Mouse (Mus musculus) midbrain, embryonic 16.5 days (tissue): ENCODE measurements at regions not wholly inside any gene's neighbourhood (a gene's known extent, or its start where the extent isn't known, plus 50 kb on each side); places are given as distances from the start of the nearest gene placed in this dataset.

ENCODE experiments used
- ATAC-seq: fragments of 200-750 bp; cut with Nextera tagmentation; 2 replicates; pipeline ENCODE4 v1.8.0; 2017; ENCODE audit warnings: moderate TSS enrichment
- H3K27ac ChIP-seq: fragments of 300-500 bp; sonication (generic); 2 replicates; pipeline ENCODE4 v1.5.1; 2014; ENCODE audit warnings: mild to moderate bottlenecking, low read length, mixed read lengths
- H3K27me3 ChIP-seq: fragments of 300-500 bp; sonication (generic); 2 replicates; pipeline ENCODE4 v1.6.1; 2014; ENCODE audit warnings: low read depth, low read length, mixed read lengths; ENCODE audit not compliant: control insufficient read depth, insufficient read depth
- H3K36me3 ChIP-seq: fragments of 300-500 bp; sonication (generic); 2 replicates; pipeline ENCODE4 v1.6.1; 2014; ENCODE audit warnings: mild to moderate bottlenecking, low read length, moderate library complexity, mixed read lengths; ENCODE audit not compliant: control insufficient read depth, insufficient read depth
- H3K4me1 ChIP-seq: fragments of 300-500 bp; sonication (generic); 2 replicates; pipeline ENCODE4 v1.6.1; 2014; ENCODE audit warnings: mild to moderate bottlenecking, low read length, mixed read lengths; ENCODE audit not compliant: control insufficient read depth, insufficient read depth
- H3K4me2 ChIP-seq: fragments of 300-500 bp; sonication (generic); 2 replicates; pipeline ENCODE4 v1.6.1; 2014; ENCODE audit warnings: mild to moderate bottlenecking, low read length, mixed read lengths
- H3K4me3 ChIP-seq: fragments of 300-500 bp; sonication (generic); 2 replicates; pipeline ENCODE4 v1.5.1; 2014; ENCODE audit warnings: low read depth, mild to moderate bottlenecking, low read length, moderate library complexity, mixed read lengths
- H3K9ac ChIP-seq: fragments of 300-500 bp; sonication (generic); 2 replicates; pipeline ENCODE4 v1.6.1; 2014; ENCODE audit warnings: low read depth, low read length, mixed read lengths
- H3K9me3 ChIP-seq: fragments of 300-500 bp; sonication (generic); replicated peaks from 2 replicates; pipeline ENCODE4 v1.6.1; 2014; ENCODE audit warnings: mild to moderate bottlenecking, low read length, mixed read lengths; ENCODE audit not compliant: control insufficient read depth, poor library complexity, severe bottlenecking
- WGBS: fragments of 180-500 bp; shearing (Covaris S2); extraction: QIAGEN DNeasy Blood & Tissue Kit; methylation state at CpG from one replicate; pipeline ENCODE4 v1.1.7; 2014; 5-methylcytosine and 5-hydroxymethylcytosine counted together

DNA sequence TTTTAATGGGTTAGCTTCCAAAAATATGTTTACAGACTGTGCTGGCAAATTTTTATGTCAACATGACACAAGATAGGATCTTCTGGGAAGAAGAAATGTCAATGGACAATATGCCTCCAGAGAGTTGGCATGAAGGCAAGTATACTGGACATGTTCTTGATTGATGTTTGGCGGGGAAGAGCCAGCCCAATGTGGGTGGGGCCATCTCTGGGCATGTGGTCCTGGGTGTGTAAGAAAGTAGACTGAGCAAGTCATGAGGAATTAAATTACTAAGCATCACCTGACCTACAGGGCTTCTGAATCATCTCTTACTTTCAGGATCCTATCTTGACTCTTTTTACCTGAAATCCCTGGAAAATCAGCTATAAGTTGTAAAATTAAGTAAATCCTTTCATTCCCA is 525.0 kb upstream of the Grm7 start:
- H3K27me3 ChIP-seq, result no peaks in the 10 kb centered on the region; the same call in 1 of the 2 replicates
- H3K9me3 ChIP-seq, result 0 out of 2 replicates have a peak, but pooled peaks cover 3% of the 10 kb centered on the region
- no peak overlapping the region for H3K4me2 ChIP-seq
- H3K4me1 ChIP-seq, result no peaks in the 10 kb centered on the region
- 88% methylated on average over 1 of the region's 1 CpGs for WGBS
- no peak for ATAC-seq
- no peak overlapping the region for H3K4me3 ChIP-seq
- H3K27ac ChIP-seq, result no peak overlapping the region
- H3K36me3 ChIP-seq, result no peaks in the 10 kb centered on the region
- H3K9ac ChIP-seq, result no peak overlapping the region

DNA sequence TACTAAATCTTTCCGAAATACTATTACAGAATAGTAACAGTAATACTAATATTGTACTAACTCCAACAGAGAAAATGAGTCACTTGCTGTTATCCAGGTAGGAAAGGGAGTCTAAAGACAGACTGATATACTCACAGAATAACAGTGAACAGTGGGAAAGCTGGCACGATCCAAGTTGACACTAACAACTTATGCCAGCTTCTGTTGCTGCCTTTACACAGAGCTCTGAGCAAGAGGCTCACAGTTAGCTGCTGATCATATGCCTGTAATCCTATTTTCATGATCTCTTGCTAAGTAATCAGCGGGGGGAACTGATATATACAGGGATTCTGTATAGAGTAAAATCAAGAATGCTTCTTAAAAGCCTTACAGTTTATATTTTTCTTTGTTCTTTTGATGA is 513.1 kb upstream of the Grm7 start:
- H3K36me3 ChIP-seq, result no peaks in the 10 kb centered on the region
- no peaks in the 10 kb centered on the region for H3K9me3 ChIP-seq
- no peak overlapping the region for H3K9ac ChIP-seq
- H3K4me1 ChIP-seq, result no peaks in the 10 kb centered on the region
- H3K27me3 ChIP-seq, result no peaks in the 10 kb centered on the region
- WGBS, result 59% methylated on average over 3 of the region's 3 CpGs
- ATAC-seq, result no peak
- H3K4me2 ChIP-seq, result no peak overlapping the region
- H3K4me3 ChIP-seq, result no peak overlapping the region
- H3K27ac ChIP-seq, result no peak overlapping the region

DNA sequence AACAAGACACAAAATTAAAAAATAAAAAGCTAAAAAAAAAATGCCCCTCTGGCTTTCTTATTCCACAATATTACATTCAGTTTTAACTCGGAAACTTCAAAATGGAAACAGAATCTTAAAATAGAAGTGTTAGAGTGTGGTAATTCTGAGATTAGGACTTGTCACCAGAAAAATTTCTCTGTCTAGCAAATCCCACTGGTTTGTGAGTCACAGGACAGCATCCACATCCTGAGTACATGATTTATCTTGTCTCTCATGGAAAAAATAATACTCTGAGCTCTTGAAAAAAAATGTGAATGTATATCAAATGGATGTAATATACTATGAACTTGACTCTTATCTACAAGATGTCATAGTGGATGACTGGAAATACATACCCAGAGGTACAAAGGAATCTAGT is 511.8 kb upstream of the Grm7 start:
- 88% methylated on average over 1 of the region's 1 CpGs for WGBS
- H3K36me3 ChIP-seq, result no peaks in the 10 kb centered on the region
- no peak overlapping the region for H3K9ac ChIP-seq
- H3K9me3 ChIP-seq, result no peaks in the 10 kb centered on the region
- H3K4me1 ChIP-seq, result no peaks in the 10 kb centered on the region
- no peaks in the 10 kb centered on the region for H3K27me3 ChIP-seq
- H3K4me3 ChIP-seq, result no peak overlapping the region
- no peak for ATAC-seq
- H3K27ac ChIP-seq, result no peak overlapping the region
- H3K4me2 ChIP-seq, result no peak overlapping the region

DNA sequence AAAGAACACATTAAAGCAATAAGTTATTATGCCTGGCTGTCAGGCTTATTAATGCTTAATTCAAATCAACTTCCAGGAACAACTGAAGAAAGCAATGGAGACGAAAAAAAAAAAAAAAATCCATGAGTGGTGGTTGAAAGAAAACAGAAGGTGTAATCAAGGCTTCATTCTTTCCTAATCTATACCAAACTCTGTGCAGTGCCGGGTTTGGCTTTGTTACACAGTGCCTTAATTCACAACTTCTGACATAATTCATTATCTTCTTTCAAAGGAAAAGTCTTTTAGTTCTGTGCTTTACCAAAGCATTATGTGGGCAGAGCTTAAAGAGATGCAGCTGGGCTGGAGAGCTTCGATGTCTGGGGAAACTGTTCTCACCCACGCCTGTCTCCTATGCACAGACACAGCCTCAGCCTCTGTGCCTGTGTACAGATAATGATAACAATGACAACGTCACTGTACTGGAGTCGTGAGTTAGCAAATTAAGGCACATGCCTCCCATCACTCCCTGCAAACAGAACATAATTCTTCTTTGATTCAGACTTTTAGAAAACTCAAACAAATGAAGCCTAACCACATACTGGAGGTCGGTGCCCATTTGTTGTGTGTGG is 508.2 kb upstream of the Grm7 start:
- WGBS, result 27% methylated on average over 7 of the region's 7 CpGs
- no peak for ATAC-seq

DNA sequence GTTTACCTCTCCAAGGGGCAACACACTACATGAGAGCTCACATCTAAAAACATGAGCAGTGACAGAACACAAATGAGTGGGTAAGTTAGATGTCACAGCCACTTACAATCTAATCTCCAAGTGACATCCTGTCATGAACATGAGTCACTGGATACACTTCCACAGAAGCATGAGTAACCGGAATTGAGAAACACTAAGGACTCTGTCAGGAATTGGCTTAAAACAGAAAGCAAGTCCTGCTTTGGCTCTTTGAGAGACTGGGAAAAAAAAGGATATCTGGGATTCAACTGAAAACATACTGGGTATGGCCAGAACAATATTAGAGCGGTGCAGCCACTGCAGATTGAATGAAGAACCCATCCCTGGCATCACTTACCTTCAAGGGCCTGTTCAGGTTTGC is 506.0 kb upstream of the Grm7 start:
- ATAC-seq, result no peak
- no peaks in the 10 kb centered on the region for H3K9me3 ChIP-seq
- H3K4me2 ChIP-seq, result no peak overlapping the region
- H3K4me3 ChIP-seq, result no peak overlapping the region
- no peak overlapping the region for H3K27ac ChIP-seq
- H3K36me3 ChIP-seq, result no peaks in the 10 kb centered on the region
- H3K9ac ChIP-seq, result no peak overlapping the region
- H3K4me1 ChIP-seq, result no peaks in the 10 kb centered on the region
- no peaks in the 10 kb centered on the region for H3K27me3 ChIP-seq
- 85% methylated on average over 2 of the region's 2 CpGs for WGBS

More for the DNA sequence above, 508.2 kb upstream of the Grm7 start:
- H3K9ac ChIP-seq, result no peak overlapping the region
- H3K4me2 ChIP-seq, result no peak overlapping the region
- H3K4me3 ChIP-seq, result no peak overlapping the region
- H3K27me3 ChIP-seq, result no peaks in the 10 kb centered on the region
- H3K36me3 ChIP-seq, result no peaks in the 10 kb centered on the region
- H3K27ac ChIP-seq, result no peak overlapping the region
- no peaks in the 10 kb centered on the region for H3K9me3 ChIP-seq
- H3K4me1 ChIP-seq, result no peaks in the 10 kb centered on the region

DNA sequence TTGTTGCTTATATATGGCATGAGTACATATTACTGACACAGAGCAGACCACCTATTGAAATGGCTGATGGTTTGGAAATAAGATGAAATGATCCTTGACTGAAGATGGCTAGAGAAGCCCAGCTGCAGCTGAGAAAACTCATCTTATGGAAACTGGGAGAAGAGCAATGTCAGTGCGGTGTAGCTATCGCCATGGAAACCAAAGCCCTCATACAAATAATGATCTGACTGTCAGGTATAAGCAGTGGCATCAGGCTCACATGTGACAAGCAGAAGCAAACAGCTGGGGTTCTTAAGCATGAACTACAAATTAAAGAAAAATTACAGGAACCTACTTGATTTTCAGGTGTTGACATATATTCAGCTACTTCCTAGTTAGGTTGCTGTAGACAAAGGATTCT is 476.8 kb upstream of the Grm7 start:
- Histone ChIP-seq H3K4me1 (0 out of 2 replicates have a peak, but pooled peaks cover 3% of the 10 kb centered on the region), H3K4me3 (no peak overlapping the region), H3K4me2 (no peak overlapping the region), H3K9ac (no peak overlapping the region), H3K36me3 (no peaks in the 10 kb centered on the region), H3K27ac (peak overlapping the region; percentile 52), H3K9me3 (no peaks in the 10 kb centered on the region), H3K27me3 (no peaks in the 10 kb centered on the region)
- 53% methylated on average over 2 of the region's 2 CpGs for WGBS
- peak; percentile 93 for ATAC-seq

DNA sequence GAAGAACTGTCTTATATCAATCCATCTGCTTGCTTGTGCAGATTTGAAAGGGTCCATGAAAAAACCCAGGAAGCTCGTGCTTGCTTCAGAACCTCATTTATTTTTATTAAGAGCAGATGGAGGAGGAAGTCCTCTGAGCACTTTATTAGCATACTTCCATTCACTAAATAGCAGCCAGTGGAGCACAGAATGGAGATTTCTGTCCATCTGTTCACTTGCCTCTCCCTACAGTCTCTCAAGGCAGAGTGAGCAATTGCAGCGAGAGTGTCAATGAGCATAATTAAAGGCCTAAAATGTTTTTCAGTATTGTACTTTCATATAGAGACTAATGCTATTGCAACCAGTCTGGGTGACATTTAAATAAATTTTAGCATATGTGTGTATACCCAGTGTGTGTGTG is 439.4 kb upstream of the Grm7 start:
- H3K27ac ChIP-seq, result no peak overlapping the region
- no peaks in the 10 kb centered on the region for H3K9me3 ChIP-seq
- no peaks in the 10 kb centered on the region for H3K4me1 ChIP-seq
- no peak for ATAC-seq
- no peaks in the 10 kb centered on the region for H3K27me3 ChIP-seq
- H3K9ac ChIP-seq, result no peak overlapping the region
- H3K4me3 ChIP-seq, result no peak overlapping the region
- H3K4me2 ChIP-seq, result no peak overlapping the region
- 57% methylated on average over 2 of the region's 2 CpGs for WGBS
- no peaks in the 10 kb centered on the region for H3K36me3 ChIP-seq

DNA sequence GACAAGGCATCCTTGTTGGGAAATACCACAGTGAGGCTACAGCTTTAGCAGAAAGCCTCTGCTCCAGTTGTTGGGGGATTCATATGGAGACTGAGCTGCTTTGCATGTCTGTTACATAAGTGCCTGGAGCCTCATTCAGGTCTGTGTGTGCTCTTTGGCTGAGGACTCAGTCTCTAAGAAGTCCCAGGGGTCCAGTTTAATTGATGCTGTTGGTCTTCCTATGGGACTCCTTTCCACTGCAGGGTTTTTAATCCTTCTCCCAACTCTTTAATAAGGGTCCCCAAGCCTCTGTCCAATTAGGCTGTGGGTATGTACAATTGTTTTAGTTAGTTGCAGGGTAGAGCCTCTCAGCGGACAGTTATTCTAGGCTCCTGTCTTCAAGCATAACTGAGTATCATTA is 436.6 kb upstream of the Grm7 start:
- 83% methylated on average over 1 of the region's 1 CpGs for WGBS
- H3K36me3 ChIP-seq, result no peaks in the 10 kb centered on the region
- no peak overlapping the region for H3K4me2 ChIP-seq
- no peak overlapping the region for H3K9ac ChIP-seq
- H3K4me1 ChIP-seq, result no peaks in the 10 kb centered on the region
- ATAC-seq, result no peak
- no peak overlapping the region for H3K27ac ChIP-seq
- no peak overlapping the region for H3K4me3 ChIP-seq
- H3K27me3 ChIP-seq, result no peaks in the 10 kb centered on the region
- H3K9me3 ChIP-seq, result no peaks in the 10 kb centered on the region

DNA sequence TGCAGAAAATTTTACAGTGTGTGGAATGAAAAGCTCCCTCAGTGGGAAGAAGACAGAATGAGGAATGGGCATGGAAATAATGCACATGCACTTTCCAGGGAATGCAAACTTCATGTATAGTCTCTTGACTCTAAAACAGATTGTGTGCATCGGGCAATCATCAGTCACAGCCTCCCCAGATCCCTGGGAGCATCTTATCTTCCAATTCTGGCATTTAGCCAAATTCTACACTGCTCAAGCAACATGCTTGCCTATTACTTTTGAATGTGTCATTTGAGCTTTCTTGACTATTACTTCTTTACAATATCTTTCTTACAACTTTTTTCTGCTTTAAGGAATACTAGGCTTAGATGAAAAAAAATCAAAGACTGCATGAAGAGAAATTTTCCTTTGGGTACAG is 397.9 kb upstream of the Grm7 start:
- Histone ChIP-seq H3K4me2 (no peak overlapping the region), H3K27ac (no peak overlapping the region), H3K4me3 (no peak overlapping the region), H3K9ac (no peak overlapping the region), H3K36me3 (no peaks in the 10 kb centered on the region), H3K9me3 (no peaks in the 10 kb centered on the region), H3K4me1 (no peaks in the 10 kb centered on the region), H3K27me3 (no peaks in the 10 kb centered on the region)
- 56% methylated on average over 1 of the region's 1 CpGs for WGBS
- ATAC-seq, result no peak
